Mouse (Mus musculus): ENCODE data around the gene Arhgef25. TPM values are rescaled to one million over a fixed set of nuclear protein-coding genes. Genes with fewer than 3 reads are reported as not detected.
"Not testable (repeated sequence)": the region's sequence is repeated elsewhere in the genome, so short reads cannot be mapped to it uniquely, and the experiment has no call there.

The Arhgef25 gene
- total RNA-seq, 2 experiments from 2014 or later: 395 to 408 TPM

DNA sequence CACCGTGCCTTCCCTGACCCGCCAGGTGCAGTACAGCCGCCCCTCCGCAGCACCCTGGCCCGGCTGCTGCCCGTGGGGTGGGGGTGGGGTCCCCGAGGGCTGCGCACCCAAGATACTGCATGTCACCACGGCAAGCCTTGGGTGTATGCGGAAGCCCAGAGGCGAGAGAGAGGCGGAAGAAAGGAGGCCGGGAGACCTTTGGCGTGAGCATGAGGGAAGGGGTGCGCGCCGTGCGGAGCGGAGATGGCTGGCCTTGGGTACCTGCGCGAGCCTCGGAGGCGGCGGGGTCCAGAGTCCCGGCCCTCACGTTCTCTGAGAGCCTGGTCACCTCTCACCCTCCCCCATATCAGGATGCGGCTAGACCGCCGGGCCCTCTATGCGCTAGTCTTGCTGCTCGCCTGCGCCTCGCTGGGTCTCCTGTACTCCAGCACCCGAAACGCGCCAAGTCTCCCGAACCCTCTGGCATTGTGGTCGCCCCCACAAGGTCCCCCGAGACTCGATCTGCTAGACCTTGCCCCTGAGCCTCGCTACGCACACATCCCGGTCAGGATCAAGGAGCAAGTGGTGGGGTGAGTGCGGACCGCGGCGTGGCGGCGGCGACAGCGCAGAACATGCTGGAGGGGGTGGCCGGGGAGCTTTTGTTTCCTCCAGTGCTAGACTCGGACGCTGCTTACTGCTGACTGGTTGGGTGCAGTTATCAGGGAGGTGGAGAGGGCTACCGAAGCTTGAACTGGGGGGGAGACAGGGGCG lies 24.1 kb downstream of the Arhgef25 start:
- H3K27ac ChIP-seq: peak overlapping the region; percentile 99
- DNase-seq (ENCODE audit: low spot score in 2 of 2): no peak
- H3K4me3 ChIP-seq: peak overlapping the region; percentile 88
- no peak for TF ChIP-seq CTCF (conservative IDR thresholded peaks at IDR 0.05)

DNA sequence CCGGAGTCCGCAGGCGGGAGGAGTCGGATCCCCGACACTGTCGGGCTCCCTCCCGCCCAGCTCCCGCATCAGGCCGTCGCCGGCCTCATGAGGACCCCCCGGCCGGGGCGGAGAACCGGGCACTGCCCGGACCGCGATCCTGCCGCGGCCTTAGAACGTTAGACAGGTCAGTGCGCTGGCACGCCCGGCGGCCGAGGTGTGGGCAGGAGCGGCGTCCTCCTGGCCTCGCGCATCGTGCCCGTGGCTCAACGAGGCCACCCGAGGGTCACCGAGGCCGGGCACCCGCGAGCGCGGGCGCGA lies 24.6 kb downstream of the Arhgef25 start:
- Histone ChIP-seq H3K27ac (peak overlapping the region; percentile 99), H3K4me3 (peak overlapping the region; percentile 88)
- DNase-seq (ENCODE audit: low spot score in 2 of 2): no peak
- no peak for TF ChIP-seq CTCF (conservative IDR thresholded peaks at IDR 0.05)

GRCm38 (mm10) chr10:127164631-127165353 lies 25.1 kb downstream of the Arhgef25 start, which contains the start of gene B4galnt1:
TSS of gene B4galnt1 (plus strand) at chr10:127165225.
- peak; percentile 79 to 86 for DNase-seq (ENCODE audit: low spot score in 2 of 2)
- peak within 1 kb of the TSS; percentile 99 for H3K27ac ChIP-seq
- TF ChIP-seq CTCF (conservative IDR thresholded peaks at IDR 0.05): peak; percentile 99
- H3K4me3 ChIP-seq: peak within 1 kb of the TSS; percentile 88

DNA sequence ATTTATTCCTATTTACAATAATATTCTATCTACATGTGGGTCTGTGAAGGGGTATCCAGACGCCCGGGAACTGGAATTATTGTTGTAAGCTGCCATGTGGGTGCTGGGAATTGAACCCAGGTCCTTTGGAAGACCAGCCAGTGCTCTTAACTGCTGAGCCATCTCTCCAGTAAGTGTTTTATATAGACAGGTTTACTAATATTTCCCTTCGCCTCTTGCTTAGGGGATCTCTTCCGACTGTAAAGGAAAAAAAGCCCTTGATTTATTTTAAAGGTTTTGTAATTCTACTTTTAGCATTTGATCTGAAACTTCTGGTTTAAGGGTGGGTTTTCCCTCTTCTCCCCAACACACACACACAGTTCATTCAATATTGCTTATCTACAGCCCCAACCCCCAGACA lies 25.7 kb downstream of the Arhgef25 start:
- H3K4me3 ChIP-seq: no peak overlapping the region
- peak overlapping the region; percentile 99 for H3K27ac ChIP-seq
- DNase-seq (ENCODE audit: low spot score in 2 of 2): no peak
- no peak for TF ChIP-seq CTCF (conservative IDR thresholded peaks at IDR 0.05)

DNA sequence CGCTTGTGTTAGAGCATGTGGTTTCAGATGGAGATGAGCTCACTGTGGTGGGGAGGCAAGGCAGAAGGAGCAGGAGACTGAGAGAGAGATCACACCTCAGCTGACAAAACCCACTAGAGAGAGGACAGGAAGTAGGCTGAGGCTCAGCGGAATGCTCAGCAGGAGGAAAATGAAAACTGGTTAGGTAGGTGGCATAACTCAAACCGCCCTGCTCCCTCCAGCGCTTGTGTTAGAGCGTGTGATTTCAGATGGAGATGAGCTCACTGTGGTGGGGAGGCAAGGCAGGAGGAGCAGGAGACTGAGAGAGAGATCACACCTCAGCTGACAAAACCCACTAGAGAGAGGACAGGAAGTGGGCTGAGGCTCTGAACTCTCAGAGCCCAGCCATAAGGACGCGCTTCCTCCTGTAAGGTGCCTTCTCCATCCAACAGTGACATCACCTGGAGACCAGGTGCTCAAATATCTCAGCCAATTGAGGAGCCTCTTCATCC lies 27.1 kb downstream of the Arhgef25 start:
- not testable (repeated sequence) for H3K4me3 ChIP-seq; DNase-seq (ENCODE audit: low spot score in 2 of 2)
- peak overlapping the region; percentile 77 for H3K27ac ChIP-seq

DNA sequence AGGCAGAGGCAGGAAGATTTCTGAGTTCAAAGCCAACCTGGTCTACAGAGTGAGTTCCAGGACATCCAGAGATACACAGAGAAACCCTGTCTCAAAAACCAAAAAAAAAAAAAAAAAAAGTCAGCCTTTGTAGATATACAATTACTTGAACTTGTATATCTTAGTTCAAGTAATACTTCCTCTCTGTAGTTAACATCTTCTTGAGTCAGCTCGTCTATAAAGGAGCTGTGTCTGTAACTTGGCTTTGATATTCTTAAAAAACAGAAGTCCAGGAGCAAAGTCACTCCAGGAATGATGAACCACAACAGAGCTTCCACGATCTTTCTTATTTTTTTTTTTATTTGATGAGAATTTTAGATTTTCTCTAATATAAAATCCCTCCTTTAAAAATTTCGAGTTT lies 29.2 kb downstream of the Arhgef25 start:
- no peak for DNase-seq (ENCODE audit: low spot score in 2 of 2)
- peak overlapping the region; percentile 67; the same call in 1 of the 2 replicates for H3K27ac ChIP-seq
- H3K4me3 ChIP-seq: no peak overlapping the region
- no peak for TF ChIP-seq CTCF (conservative IDR thresholded peaks at IDR 0.05)

DNA sequence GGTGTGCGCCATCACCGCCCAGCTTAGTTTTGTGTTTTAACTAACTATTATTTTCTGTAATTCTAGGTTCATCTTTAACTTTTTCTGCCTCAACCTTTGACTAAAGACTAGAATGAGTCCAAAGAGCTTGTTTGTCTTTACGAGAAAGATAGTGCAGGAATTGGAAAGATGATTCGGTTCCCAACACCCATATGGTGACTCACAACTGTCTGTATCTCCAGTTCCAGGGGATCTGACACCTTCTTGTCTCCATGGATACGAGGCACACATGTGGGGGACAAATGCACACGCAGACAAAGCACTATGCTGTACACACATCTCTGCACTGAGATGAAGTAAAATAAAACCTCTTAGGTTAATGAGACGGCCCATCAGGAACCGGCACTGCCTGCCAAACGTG lies 29.8 kb downstream of the Arhgef25 start:
- Histone ChIP-seq H3K27ac (peak overlapping the region; percentile 67; the same call in 1 of the 2 replicates), H3K4me3 (no peak overlapping the region)
- no peak for DNase-seq (ENCODE audit: low spot score in 2 of 2)
- TF ChIP-seq CTCF (conservative IDR thresholded peaks at IDR 0.05): no peak

DNA sequence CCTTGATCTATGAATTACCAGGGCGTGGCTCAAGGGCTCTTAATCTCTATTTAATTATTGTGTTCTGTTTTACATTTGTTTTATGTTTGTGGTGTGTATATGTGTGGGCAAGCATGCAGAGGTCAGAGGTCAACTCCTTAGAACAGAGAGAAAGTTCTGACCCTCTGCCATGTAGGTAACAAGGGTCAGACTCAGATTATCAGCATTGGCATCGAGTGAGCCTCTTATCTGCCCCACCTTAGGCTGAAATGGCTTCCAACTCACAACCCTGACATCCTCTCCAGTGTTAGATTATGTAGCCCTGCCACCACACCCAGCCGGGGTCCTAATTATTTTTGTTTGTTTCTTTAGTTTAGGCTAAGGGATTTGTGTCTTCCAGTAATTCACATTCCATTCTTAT lies 31.4 kb downstream of the Arhgef25 start:
- TF ChIP-seq CTCF (conservative IDR thresholded peaks at IDR 0.05): no peak
- no peak overlapping the region for H3K27ac ChIP-seq
- no peak overlapping the region for H3K4me3 ChIP-seq
- no peak for DNase-seq (ENCODE audit: low spot score in 2 of 2)

DNA sequence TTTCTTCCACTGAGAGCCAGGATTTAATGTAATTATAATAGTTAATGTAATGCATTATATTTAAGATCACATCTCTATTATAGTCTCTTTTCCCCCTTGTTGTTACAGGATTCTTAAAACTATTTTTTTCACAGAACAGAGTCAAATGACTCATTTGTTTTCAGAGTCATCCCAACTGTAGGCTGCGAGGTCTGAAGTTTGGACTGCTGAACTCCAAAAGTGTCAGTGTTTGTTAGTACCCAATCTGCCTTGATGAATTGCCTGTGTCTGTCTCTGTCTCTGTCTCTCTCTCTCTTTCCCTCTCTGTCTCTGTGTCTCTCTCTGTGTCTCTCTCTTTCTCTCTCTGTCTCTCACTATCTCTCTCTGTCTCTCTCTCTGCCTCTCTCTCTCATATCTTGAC lies 33.4 kb downstream of the Arhgef25 start:
- no peak for TF ChIP-seq CTCF (conservative IDR thresholded peaks at IDR 0.05)
- no peak for DNase-seq (ENCODE audit: low spot score in 2 of 2)
- Histone ChIP-seq H3K27ac (no peak overlapping the region), H3K4me3 (no peak overlapping the region)

DNA sequence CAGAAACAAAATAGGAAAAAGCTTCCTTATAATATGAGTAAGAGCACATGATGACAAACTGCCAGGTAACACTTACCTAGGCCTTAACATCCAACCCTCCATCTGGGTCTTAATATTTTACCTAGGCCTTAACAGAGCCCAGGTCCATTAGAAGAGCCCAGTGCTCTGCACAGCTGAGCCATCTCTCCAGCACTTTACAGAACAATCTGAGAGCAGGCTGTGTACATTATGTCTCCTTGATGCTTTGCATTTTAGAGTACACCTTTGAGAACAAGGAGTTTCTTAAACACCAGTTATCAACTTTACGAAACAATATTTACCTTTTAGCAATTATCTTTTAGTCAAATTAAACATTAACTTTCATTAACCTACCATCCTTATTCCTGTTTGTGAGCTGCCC lies 33.8 kb downstream of the Arhgef25 start:
- H3K27ac ChIP-seq: no peak overlapping the region
- H3K4me3 ChIP-seq: no peak overlapping the region
- no peak for DNase-seq (ENCODE audit: low spot score in 2 of 2)
- no peak for TF ChIP-seq CTCF (conservative IDR thresholded peaks at IDR 0.05)

DNA sequence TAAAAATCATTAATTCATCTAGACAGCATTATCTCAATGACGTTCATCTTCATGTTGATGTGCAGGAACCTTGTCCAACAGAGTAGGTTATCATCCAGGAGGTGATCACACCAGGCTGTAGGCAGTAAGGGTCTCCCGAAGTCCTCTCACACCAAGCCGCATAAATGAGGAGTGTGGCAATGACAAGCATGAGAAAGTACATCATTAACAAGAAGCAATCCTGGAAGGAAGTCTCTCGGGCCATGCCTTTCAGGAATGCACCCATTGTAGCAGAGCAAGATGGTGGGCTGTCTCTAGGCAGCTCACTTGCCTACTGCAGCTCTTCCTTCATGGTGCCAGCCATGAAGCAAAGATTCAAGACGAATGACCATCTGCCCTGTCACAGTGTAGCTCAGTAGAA lies 35.2 kb downstream of the Arhgef25 start:
- no peak overlapping the region for H3K27ac ChIP-seq
- TF ChIP-seq CTCF (conservative IDR thresholded peaks at IDR 0.05): no peak
- DNase-seq (ENCODE audit: low spot score in 2 of 2): no peak
- H3K4me3 ChIP-seq: no peak overlapping the region

- no peak for DNase-seq (ENCODE audit: low spot score in 2 of 2)
- no peak overlapping the region for H3K4me3 ChIP-seq
- H3K27ac ChIP-seq: no peak overlapping the region
- no peak for TF ChIP-seq CTCF (conservative IDR thresholded peaks at IDR 0.05)
Observed at GRCm38 (mm10) chr10:127154241-127154640, 35.6 kb downstream of the Arhgef25 start.

- no peak for TF ChIP-seq CTCF (conservative IDR thresholded peaks at IDR 0.05)
Observed at GRCm38 (mm10) chr10:127153323-127153722, 36.6 kb downstream of the Arhgef25 start.

GRCm38 (mm10) chr10:127152556-127152955 lies 37.3 kb downstream of the Arhgef25 start:
- H3K4me3 ChIP-seq; H3K27ac ChIP-seq; DNase-seq (ENCODE audit: low spot score in 2 of 2): not testable (repeated sequence)

More at GRCm38 (mm10) chr10:127153323-127153722, 36.6 kb downstream of the Arhgef25 start:
- no peak for DNase-seq (ENCODE audit: low spot score in 2 of 2)
- Histone ChIP-seq H3K4me3 (no peak overlapping the region), H3K27ac (no peak overlapping the region)

- not testable (repeated sequence) for H3K4me3 ChIP-seq; DNase-seq (ENCODE audit: low spot score in 2 of 2); H3K27ac ChIP-seq
Observed at GRCm38 (mm10) chr10:127151233-127151632, 38.6 kb downstream of the Arhgef25 start.
